Mouse (Mus musculus): ENCODE measurements around the gene Zfp28. TPM values are rescaled to one million over a fixed set of nuclear protein-coding genes. Genes with fewer than 3 reads are reported as not detected.

The Zfp28 gene
- polyA plus RNA-seq, 1 experiment from 2014 or later, result 6.9 TPM

GRCm38 (mm10) chr7:6438388-6438787 is 55.3 kb downstream of the Zfp28 start, which contains the start of gene Olfr1344:
Gene Olfr1344 (plus strand): TSS chr7:6438688.
- no peak for ATAC-seq (ENCODE audit: insufficient number of reproducible peaks, insufficient read depth, low FRiP score, low read depth)
- WGBS, result 68% methylated on average over 3 of the region's 3 CpGs
- Histone ChIP-seq H3K36me3 (ENCODE audit: control insufficient read depth, insufficient read depth, low read length) (no peaks in the 10 kb centered on the region), H3K9me3 (ENCODE audit: control insufficient read depth, low read length) (no peaks in the 10 kb centered on the region), H3K27me3 (ENCODE audit: control insufficient read depth, insufficient read depth, low read length) (no peaks in the 10 kb centered on the region), H3K4me3 (ENCODE audit: control insufficient read depth in 1 of 2, insufficient read depth in 1 of 2, low read depth in 1 of 2, low read length in 2 of 2) (no peak within 1 kb of the TSS), H3K4me2 (ENCODE audit: low read length) (no peak within 1 kb of the TSS), H3K27ac (replicated peaks in 1 of 2; ENCODE audit: control insufficient read depth in 1 of 2, insufficient read depth in 1 of 2, low read depth in 2 of 2, low read length in 2 of 2) (no peak within 1 kb of the TSS), H3K4me1 (ENCODE audit: control insufficient read depth in 2 of 2, insufficient read depth in 2 of 2, low read length in 2 of 2) (no peaks in the 10 kb centered on the region), H3K9ac (ENCODE audit: low read length) (no peak within 1 kb of the TSS)

DNA sequence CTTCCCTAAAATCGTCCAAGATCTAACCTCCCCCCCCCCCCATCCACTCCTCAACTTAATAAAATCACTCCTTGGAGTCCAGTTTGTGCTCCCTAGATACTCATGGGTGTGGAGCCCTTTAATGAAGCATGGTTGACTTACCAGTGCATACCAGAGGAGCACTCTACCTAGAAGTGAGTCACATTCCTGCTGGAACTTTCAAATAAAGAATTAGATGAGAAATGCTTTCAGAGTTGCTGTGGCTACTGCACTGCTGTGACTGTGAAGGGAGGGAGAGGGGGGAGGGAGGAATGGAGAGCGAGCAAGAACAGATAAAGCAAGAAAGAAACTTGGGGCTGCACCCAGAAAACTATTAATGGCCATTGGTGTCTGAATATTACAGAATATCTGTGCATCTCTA is 58.1 kb downstream of the Zfp28 start:
- Histone ChIP-seq H3K36me3 (ENCODE audit: control insufficient read depth, insufficient read depth, low read length) (no peaks in the 10 kb centered on the region), H3K27ac (replicated peaks in 1 of 2; ENCODE audit: control insufficient read depth in 1 of 2, insufficient read depth in 1 of 2, low read depth in 2 of 2, low read length in 2 of 2) (no peak overlapping the region), H3K4me2 (ENCODE audit: low read length) (no peak overlapping the region), H3K4me1 (ENCODE audit: control insufficient read depth in 2 of 2, insufficient read depth in 2 of 2, low read length in 2 of 2) (no peaks in the 10 kb centered on the region), H3K9ac (ENCODE audit: low read length) (no peak overlapping the region), H3K9me3 (ENCODE audit: control insufficient read depth, low read length) (no peaks in the 10 kb centered on the region), H3K4me3 (ENCODE audit: control insufficient read depth in 1 of 2, insufficient read depth in 1 of 2, low read depth in 1 of 2, low read length in 2 of 2) (no peak overlapping the region), H3K27me3 (ENCODE audit: control insufficient read depth, insufficient read depth, low read length) (no peaks in the 10 kb centered on the region)
- ATAC-seq (ENCODE audit: insufficient number of reproducible peaks, insufficient read depth, low FRiP score, low read depth), result no peak
- WGBS, result 62% methylated on average over 2 of the region's 2 CpGs

Other genes with a start within 250 kb of the Zfp28 start
- gene Zfp787, start 227.3 kb upstream of the Zfp28 start, polyA plus RNA-seq (2014; fragmentation: Nextera tagmentation; extraction: Ambion mirVana), result 11.8 and 12.2 TPM in 2 replicates
- gene Zfp444, start 211.1 kb upstream of the Zfp28 start, polyA plus RNA-seq (2014; fragmentation: Nextera tagmentation; extraction: Ambion mirVana), result 29.3 and 31.4 TPM in 2 replicates
- not detected in 2 replicates for gene Galp, start 186.2 kb upstream of the Zfp28 start, polyA plus RNA-seq (2014; fragmentation: Nextera tagmentation; extraction: Ambion mirVana)
- gene Zscan5b, start 161.0 kb upstream of the Zfp28 start, polyA plus RNA-seq (2014; fragmentation: Nextera tagmentation; extraction: Ambion mirVana), result not detected in 2 replicates
- not detected in 2 replicates for gene Epp13, start 130.6 kb upstream of the Zfp28 start, polyA plus RNA-seq (2014; fragmentation: Nextera tagmentation; extraction: Ambion mirVana)
- 3.4 and 3.5 TPM in 2 replicates for gene Zfp667, start 96.7 kb upstream of the Zfp28 start, polyA plus RNA-seq (2014; fragmentation: Nextera tagmentation; extraction: Ambion mirVana)
- gene Zfp583, start 52.0 kb upstream of the Zfp28 start, polyA plus RNA-seq (2014; fragmentation: Nextera tagmentation; extraction: Ambion mirVana), result 4.0 and 6.0 TPM in 2 replicates
- 1.2 and 1.5 TPM in 2 replicates for gene Gm3854, start 39.5 kb upstream of the Zfp28 start, polyA plus RNA-seq (2014; fragmentation: Nextera tagmentation; extraction: Ambion mirVana)
- gene Zfp78, start 20.0 kb upstream of the Zfp28 start, polyA plus RNA-seq (2014; fragmentation: Nextera tagmentation; extraction: Ambion mirVana), result 1.6 and 1.8 TPM in 2 replicates
- gene Smim17, start 15.4 kb downstream of the Zfp28 start, polyA plus RNA-seq (2014; fragmentation: Nextera tagmentation; extraction: Ambion mirVana), result 0.74 TPM in 1 of 2 replicates, not detected in the other
- not detected in 2 replicates for gene Gm20715, start 27.0 kb downstream of the Zfp28 start, polyA plus RNA-seq (2014; fragmentation: Nextera tagmentation; extraction: Ambion mirVana)
- gene Olfr1344, start 55.4 kb downstream of the Zfp28 start, polyA plus RNA-seq (2014; fragmentation: Nextera tagmentation; extraction: Ambion mirVana), result not detected in 2 replicates
- not detected in 2 replicates for gene Olfr1336, start 72.9 kb downstream of the Zfp28 start, polyA plus RNA-seq (2014; fragmentation: Nextera tagmentation; extraction: Ambion mirVana)
- not detected in 2 replicates for gene Olfr1346, start 83.8 kb downstream of the Zfp28 start, polyA plus RNA-seq (2014; fragmentation: Nextera tagmentation; extraction: Ambion mirVana)
- not detected in 2 replicates for gene Olfr5, start 103.6 kb downstream of the Zfp28 start, polyA plus RNA-seq (2014; fragmentation: Nextera tagmentation; extraction: Ambion mirVana)
- gene Olfr1347, start 116.5 kb downstream of the Zfp28 start, polyA plus RNA-seq (2014; fragmentation: Nextera tagmentation; extraction: Ambion mirVana), result not detected in 2 replicates
- not detected in 2 replicates for gene Olfr1348, start 125.5 kb downstream of the Zfp28 start, polyA plus RNA-seq (2014; fragmentation: Nextera tagmentation; extraction: Ambion mirVana)
- not detected in 2 replicates for gene Olfr1349, start 139.7 kb downstream of the Zfp28 start, polyA plus RNA-seq (2014; fragmentation: Nextera tagmentation; extraction: Ambion mirVana)
- not detected in 2 replicates for gene Olfr1350, start 181.5 kb downstream of the Zfp28 start, polyA plus RNA-seq (2014; fragmentation: Nextera tagmentation; extraction: Ambion mirVana)